Mouse (Mus musculus) liver, embryonic 12.5 days (tissue): ENCODE measurements around the gene Tdrd6. TPM values are rescaled to one million over a fixed set of nuclear protein-coding genes. Genes with fewer than 3 reads are reported as not detected.
A peak's percentile ranks its signal among the peaks of the same experiment; 100 is the strongest.

Source experiments
- ATAC-seq: fragments of 200-750 bp; cut with Nextera tagmentation; 2 replicates; pipeline ENCODE4 v1.8.0; 2017; ENCODE audit warnings: moderate number of reproducible peaks, mild to moderate bottlenecking, moderate library complexity
- H3K27ac ChIP-seq: fragments of 300-500 bp; sonication (generic); 2 replicates; pipeline ENCODE4 v1.5.1; 2016; ENCODE audit warnings: mild to moderate bottlenecking
- H3K27me3 ChIP-seq: fragments of 300-500 bp; sonication (generic); replicated peaks from 2 replicates; pipeline ENCODE4 v1.6.1; 2016; ENCODE audit warnings: mild to moderate bottlenecking, moderate library complexity
- H3K36me3 ChIP-seq: fragments of 300-500 bp; sonication (generic); 2 replicates; pipeline ENCODE4 v1.6.1; 2016; ENCODE audit warnings: mild to moderate bottlenecking, moderate library complexity
- H3K4me1 ChIP-seq: fragments of 300-500 bp; sonication (generic); 2 replicates; pipeline ENCODE4 v1.6.1; 2016
- H3K4me2 ChIP-seq: fragments of 300-500 bp; sonication (generic); 2 replicates; pipeline ENCODE4 v1.6.1; 2016; ENCODE audit warnings: mild to moderate bottlenecking, moderate library complexity
- H3K4me3 ChIP-seq: fragments of 300-500 bp; sonication (generic); 2 replicates; pipeline ENCODE4 v1.5.1; 2016; ENCODE audit warnings: mild to moderate bottlenecking, moderate library complexity
- H3K9ac ChIP-seq: fragments of 300-500 bp; sonication (generic); 2 replicates; pipeline ENCODE4 v1.6.1; 2016; ENCODE audit warnings: mild to moderate bottlenecking, moderate library complexity
- H3K9me3 ChIP-seq: fragments of 300-500 bp; sonication (generic); replicated peaks from 2 replicates; pipeline ENCODE4 v1.6.1; 2016; ENCODE audit warnings: mild to moderate bottlenecking, moderate library complexity
- WGBS: fragments of 180-500 bp; shearing (Covaris S2); methylation state at CpG from one replicate; pipeline ENCODE4 v1.1.7; 2016; ENCODE audit not compliant: insufficient replicate concordance; 5-methylcytosine and 5-hydroxymethylcytosine counted together
- polyA plus RNA-seq: library from polyadenylated mRNA; unstranded; fragments of >200 nt; fragmentation: Nextera tagmentation; extraction: Ambion mirVana; gene quantifications from 2 replicates; pipeline ENCODE4 v1.2.1, GENCODE M21; 2016

The Tdrd6 gene
- not detected in 2 replicates for polyA plus RNA-seq

DNA sequence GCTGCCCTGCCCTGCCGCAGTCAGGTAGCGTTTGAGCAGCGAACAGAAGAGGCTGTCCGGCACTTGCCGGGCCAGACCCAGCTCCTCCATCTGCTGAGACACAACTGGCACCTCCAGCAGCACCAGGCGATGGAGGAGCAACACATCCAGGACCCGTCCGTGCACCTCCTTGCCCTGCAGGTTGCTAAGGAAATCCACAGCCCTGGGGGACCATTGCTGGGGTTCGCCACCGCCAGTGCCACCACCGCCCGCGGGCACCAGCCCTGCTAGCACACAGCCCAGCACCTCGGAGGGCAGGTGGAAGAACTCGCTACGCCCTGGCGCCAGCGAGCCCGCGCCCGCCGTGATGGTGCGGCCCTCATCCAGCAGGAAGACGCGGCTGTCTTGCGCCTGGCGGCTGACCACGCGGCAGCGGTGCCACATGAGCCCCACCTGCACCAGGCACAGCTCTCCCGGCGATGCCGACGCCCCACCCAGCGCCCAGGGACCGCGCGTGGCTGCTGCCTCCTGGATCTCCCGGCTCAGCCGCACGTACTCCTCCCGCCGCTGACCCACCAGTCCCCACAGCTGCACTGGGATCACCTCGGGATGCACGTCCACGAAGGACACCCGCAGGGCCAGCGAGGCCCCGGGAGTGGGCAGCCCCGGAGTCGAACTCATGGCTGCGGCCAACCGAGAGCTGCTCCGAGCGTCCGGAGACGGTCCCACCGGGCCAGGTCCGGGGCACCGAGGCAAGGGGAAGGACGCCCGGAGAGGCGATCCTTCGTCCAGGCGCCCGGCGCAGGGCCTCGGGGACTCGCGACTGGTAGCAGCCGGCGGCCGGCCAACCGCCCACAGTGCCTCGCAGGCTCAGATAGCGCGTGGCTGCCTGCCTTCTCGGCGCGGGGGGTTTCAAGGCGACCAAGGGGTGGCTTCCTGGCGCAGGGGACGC is at the start of gene Tdrd6:
Tdrd6 (minus strand) TSS at position 804 of the 931 bp plus-strand sequence.
- Histone ChIP-seq H3K4me1 (peaks cover 8% of the 10 kb centered on the region), H3K27me3 (peaks cover 63% of the 10 kb centered on the region), H3K27ac (no peak within 1 kb of the TSS), H3K9ac (no peak within 1 kb of the TSS), H3K36me3 (no peaks in the 10 kb centered on the region), H3K4me3 (peak within 1 kb of the TSS; percentile 35), H3K9me3 (no peaks in the 10 kb centered on the region), H3K4me2 (peak within 1 kb of the TSS; percentile 56)
- WGBS = 7% methylated on average over 81 of the region's 83 CpGs
- ATAC-seq = no peak

DNA sequence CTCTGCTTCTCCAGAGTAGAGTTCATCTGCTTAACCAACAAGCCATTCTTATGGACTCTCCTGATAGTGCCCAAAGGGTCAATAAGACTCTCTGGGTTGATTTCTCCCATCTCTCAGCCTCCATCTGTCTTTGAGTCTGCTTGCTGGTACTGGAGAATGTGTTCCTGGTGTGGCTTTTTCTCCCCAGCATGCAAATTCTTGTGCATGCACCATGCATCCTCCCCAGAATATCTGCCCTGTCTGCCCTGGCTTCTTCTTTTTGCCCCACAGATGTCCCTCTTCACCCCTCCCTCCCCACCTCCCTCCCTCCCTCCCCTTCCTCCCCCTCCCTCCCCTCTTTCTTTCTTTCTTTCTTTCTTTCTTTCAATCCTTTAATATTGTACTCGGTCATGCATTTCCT is 47.2 kb upstream of the Tdrd6 start:
- Histone ChIP-seq H3K9me3 (no peaks in the 10 kb centered on the region), H3K4me3 (no peak overlapping the region), H3K36me3 (no peaks in the 10 kb centered on the region), H3K27me3 (no peaks in the 10 kb centered on the region), H3K27ac (no peak overlapping the region), H3K4me2 (no peak overlapping the region), H3K4me1 (peaks cover 3% of the 10 kb centered on the region; the same call in 1 of the 2 replicates), H3K9ac (no peak overlapping the region)
- 60% methylated on average over 1 of the region's 1 CpGs for WGBS
- no peak for ATAC-seq

DNA sequence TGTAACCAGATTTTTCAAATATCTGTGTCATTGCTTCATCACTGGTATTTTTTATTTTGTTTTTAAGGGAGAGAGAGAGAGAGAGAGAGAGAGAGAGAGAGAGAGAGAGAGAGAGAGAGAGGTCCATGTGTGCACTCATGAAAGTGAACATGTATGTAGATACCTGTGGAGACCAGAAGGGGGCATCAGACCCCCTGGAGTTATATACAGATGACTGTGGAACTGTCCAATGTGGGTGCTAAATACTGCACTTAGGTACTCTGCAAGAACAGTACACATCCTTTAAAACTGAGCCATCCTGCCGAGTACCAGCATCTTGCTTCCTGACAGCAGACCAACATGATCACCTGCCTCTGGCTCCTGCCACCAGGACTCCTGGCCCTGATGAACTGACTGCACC is 46.1 kb upstream of the Tdrd6 start:
- H3K27me3 ChIP-seq = no peaks in the 10 kb centered on the region
- H3K27ac ChIP-seq = no peak overlapping the region
- 61% methylated on average over 1 of the region's 1 CpGs for WGBS
- no peak for ATAC-seq
- no peaks in the 10 kb centered on the region for H3K36me3 ChIP-seq
- no peaks in the 10 kb centered on the region for H3K9me3 ChIP-seq
- H3K9ac ChIP-seq = no peak overlapping the region
- H3K4me3 ChIP-seq = no peak overlapping the region
- H3K4me1 ChIP-seq = peaks cover 3% of the 10 kb centered on the region; the same call in 1 of the 2 replicates
- H3K4me2 ChIP-seq = no peak overlapping the region

DNA sequence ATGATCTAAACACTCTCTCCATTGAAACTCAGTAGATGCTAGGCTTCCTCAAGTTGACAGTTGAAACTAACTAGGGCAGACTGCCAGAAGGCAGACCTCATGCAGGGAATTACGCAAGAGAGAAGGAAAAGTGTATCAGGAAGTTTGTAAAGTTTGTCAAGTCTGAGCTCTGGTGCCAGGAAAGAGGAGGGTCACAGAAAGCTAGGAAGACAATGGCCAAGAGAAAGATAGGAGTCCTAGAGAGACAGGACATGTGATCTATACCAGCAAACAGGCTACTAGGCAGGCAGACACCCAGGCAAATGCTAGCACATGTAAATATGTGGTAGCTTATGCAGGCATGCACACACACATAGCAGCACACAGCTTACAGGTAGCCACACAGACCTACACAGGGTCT is 45.1 kb upstream of the Tdrd6 start:
- Histone ChIP-seq H3K36me3 (no peaks in the 10 kb centered on the region), H3K9ac (no peak overlapping the region), H3K4me3 (no peak overlapping the region), H3K4me1 (peaks cover 3% of the 10 kb centered on the region; the same call in 1 of the 2 replicates), H3K4me2 (no peak overlapping the region), H3K27ac (no peak overlapping the region), H3K27me3 (no peaks in the 10 kb centered on the region), H3K9me3 (no peaks in the 10 kb centered on the region)
- no peak for ATAC-seq
- 44% methylated on average over 1 of the region's 1 CpGs for WGBS

DNA sequence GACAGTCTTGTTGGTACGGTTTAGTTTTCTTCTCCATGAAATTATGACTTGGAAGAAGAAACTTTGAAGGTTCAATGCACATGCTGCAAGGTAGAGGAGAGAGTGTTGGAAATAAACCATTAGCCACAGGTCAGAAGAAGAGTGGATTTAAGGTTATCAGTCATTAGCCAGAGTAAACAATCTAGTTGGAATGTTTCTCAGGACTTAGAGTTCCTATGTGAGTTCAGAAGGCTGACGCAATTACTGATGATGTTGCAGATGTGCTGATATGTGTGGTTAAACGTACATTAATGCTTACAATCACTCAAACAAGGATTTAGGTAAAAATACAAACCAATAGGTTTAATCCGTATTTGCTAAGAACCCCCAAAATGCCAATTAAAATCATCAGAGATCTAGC is 41.8 kb upstream of the Tdrd6 start:
- no peak overlapping the region for H3K27ac ChIP-seq
- ATAC-seq = no peak

DNA sequence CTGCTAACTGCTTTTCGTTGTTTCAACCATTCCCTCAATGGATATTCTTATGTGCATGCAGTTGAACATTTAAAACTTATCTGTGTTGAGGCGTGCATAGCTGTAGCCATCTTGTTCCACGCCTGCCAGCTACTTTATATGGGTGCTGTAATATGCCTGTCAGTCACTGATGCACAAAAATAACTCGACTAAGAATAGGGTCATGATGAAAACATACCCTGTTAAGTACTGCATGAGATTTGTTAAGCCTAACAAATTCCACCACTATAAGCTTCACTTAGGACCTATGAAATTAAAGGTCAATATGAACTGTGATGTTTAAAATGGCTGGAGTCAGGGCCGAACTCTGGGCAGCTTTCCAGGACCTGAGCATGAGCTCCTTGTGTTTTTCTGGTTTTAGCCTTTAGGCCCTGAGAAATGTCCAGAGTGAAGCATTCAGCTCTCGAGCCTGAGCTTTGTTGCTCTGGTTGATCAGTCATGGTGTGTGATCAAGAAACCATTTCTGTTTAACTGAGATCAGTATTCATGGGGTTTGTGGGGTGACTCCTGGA is 39.1 kb upstream of the Tdrd6 start:
- no peak overlapping the region for H3K9ac ChIP-seq
- no peaks in the 10 kb centered on the region for H3K9me3 ChIP-seq
- WGBS = 61% methylated on average over 6 of the region's 6 CpGs
- no peak overlapping the region for H3K4me3 ChIP-seq
- peaks cover 14% of the 10 kb centered on the region; the same call in 1 of the 2 replicates for H3K27me3 ChIP-seq
- no peak overlapping the region for H3K4me2 ChIP-seq
- H3K36me3 ChIP-seq = no peaks in the 10 kb centered on the region
- no peak overlapping the region for H3K27ac ChIP-seq
- ATAC-seq = no peak
- H3K4me1 ChIP-seq = peaks cover 15% of the 10 kb centered on the region

More for the DNA sequence above, 41.8 kb upstream of the Tdrd6 start:
- Histone ChIP-seq H3K9ac (no peak overlapping the region), H3K4me3 (no peak overlapping the region), H3K9me3 (no peaks in the 10 kb centered on the region), H3K27me3 (peaks cover 7% of the 10 kb centered on the region; the same call in 1 of the 2 replicates), H3K4me2 (no peak overlapping the region), H3K36me3 (no peaks in the 10 kb centered on the region), H3K4me1 (peaks cover 8% of the 10 kb centered on the region)
- 45% methylated on average over 4 of the region's 4 CpGs for WGBS

DNA sequence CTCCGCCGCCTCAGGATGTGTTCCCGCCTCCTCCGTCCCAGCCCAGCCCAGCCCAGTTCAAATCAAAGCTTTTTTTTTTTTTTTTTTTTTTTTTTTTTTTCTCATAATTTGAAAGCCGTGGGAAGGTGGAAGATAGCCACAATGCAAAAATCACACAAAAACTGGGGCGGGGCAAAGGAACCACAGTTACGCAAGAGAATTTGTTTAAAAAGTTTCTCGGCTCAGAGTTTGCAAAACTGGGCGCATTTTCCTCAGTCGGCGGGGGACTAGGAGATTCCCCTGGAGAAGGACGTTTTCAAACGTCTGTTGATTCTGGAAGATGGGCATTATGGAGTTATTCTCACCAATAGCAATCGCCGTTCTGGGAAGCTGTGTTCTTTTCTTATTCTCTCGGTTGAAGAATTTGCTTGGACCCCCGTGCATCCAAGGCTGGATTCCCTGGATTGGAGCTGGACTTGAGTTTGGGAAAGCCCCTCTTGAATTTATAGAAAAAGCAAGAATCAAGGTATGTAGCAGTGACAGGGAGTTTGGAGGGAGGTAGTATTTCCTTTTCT is 37.3 kb upstream of the Tdrd6 start, which contains the start of gene Cyp39a1:
Cyp39a1 (plus strand) TSS at position 136 of the 554 bp plus-strand sequence.
- Histone ChIP-seq H3K27me3 (peaks cover 14% of the 10 kb centered on the region; the same call in 1 of the 2 replicates), H3K9me3 (no peaks in the 10 kb centered on the region), H3K9ac (peak within 1 kb of the TSS; percentile 67), H3K27ac (no peak within 1 kb of the TSS), H3K4me1 (peaks cover 15% of the 10 kb centered on the region), H3K36me3 (no peaks in the 10 kb centered on the region), H3K4me2 (peak within 1 kb of the TSS; percentile 90), H3K4me3 (peak within 1 kb of the TSS; percentile 69)
- under 1% methylated on average over 17 of the region's 17 CpGs for WGBS
- ATAC-seq = no peak

DNA sequence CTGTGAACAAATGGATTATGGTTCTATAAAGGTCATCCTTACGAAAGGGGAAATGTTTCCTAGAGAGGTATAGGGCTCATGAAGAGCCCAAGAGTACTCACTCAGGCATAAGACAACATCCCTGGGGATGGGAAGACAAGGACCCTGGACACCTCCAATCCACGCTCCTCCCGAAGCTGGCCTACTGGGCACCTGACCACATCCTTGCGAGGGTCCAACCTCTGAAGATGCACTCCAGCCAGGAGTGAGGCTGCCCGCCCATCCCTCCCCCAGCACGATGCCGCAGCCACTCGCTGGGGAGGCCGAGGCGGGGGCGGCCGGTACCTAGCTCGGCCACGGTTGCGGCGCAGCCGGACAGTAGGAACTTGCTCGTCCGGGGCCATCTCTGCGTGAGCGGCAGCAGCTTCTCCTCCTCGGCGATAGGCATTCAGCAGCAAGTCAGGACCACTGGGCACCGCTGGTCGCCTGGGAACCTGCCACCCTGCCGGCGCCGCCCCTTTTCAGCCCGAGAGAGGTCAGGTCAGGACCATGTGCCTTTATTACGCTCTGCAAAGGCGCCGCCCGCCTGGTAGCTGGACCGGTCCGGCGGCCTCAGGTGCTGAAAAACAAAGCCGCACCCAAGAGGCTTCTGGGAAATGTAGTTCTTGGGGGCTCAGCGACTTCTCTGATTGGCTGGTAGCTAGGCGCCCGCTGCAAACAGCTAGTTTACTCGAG is 36.6 kb upstream of the Tdrd6 start, which contains the start of gene Slc25a27:
Slc25a27 (minus strand) TSS at position 639 of the 714 bp plus-strand sequence.
- Histone ChIP-seq H3K27me3 (peaks cover 14% of the 10 kb centered on the region; the same call in 1 of the 2 replicates), H3K9me3 (no peaks in the 10 kb centered on the region), H3K36me3 (no peaks in the 10 kb centered on the region), H3K4me2 (peak within 1 kb of the TSS; percentile 90), H3K4me3 (peak within 1 kb of the TSS; percentile 69), H3K27ac (no peak within 1 kb of the TSS), H3K4me1 (peaks cover 15% of the 10 kb centered on the region), H3K9ac (peak within 1 kb of the TSS; percentile 67)
- ATAC-seq = peak; percentile 93
- WGBS = 5% methylated on average over 40 of the region's 41 CpGs

DNA sequence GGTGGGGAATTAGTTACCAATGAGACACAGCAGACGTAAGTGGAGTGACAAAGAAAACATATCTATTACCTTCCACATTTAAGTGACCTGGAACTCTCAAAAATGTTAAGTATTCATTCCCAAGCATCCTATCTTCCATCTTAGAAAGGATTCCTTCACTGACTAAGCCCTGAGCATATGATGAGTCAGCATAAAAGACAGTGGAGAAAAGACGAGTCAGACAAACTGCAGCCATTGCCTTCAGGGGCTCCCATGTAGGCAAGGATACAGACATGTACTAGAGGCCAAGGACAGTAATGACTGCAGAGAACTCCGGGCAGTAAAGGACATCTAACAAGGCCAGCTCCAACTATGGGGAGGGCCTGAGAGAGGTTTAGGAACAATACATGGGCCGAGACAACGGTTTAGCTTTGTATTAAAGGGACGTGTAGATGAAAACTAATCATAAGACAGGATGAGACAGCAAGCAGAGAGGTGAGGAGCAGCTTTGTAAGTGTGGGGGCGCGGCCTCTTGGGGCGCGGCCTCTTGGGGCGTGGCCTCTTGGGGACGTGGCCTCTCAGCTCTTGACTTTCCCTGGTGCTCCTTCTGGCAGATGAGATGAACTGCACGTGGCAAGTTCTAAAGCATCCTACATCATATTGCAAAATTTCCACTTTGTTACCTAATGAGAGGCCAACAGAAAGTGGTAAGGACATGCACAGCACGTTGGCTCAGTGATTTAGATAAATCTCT is 21.4 kb upstream of the Tdrd6 start:
- Histone ChIP-seq H3K27me3 (no peaks in the 10 kb centered on the region), H3K36me3 (no peaks in the 10 kb centered on the region), H3K4me1 (no peaks in the 10 kb centered on the region), H3K4me3 (no peak overlapping the region), H3K4me2 (no peak overlapping the region), H3K27ac (no peak overlapping the region), H3K9ac (no peak overlapping the region), H3K9me3 (no peaks in the 10 kb centered on the region)
- 59% methylated on average over 14 of the region's 14 CpGs for WGBS
- peak; percentile 49; the same call in 1 of the 2 replicates for ATAC-seq

DNA sequence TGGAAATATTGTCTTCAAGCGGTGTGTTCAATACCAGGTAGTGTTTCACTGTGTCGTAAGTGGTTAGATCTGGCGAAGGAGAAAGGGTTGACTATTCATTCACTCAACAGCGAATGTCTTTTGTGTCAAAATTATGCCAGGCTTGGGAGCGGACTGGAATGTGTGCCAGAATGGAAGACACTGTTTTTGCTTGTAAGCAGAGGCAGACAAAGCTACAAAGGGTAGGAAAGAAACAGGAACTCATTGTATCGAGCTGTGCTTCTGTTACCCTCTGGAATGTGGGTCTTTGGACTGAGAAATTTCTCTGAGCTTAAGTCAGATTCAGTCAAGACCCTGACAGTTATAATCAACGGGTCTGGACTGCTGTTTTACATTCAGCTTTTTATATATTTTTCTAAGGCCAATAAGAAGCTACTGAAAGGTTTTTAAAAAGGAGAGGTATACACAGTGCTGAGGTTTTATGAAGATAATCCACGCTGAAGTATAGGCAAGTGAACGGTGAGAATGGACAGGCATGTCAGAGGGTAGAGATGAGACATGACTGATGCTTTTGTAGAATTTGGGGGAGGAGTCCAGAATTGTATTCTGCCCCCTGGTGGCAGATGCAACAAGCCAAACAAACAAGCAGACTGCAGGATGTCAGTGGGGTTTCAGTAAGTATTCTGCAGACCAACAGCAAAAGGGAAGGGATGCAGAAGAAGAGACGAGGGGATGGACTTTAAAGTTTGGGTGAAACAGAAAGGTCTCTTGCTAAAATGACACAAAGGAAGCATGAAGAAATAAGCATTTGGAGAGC is 19.7 kb upstream of the Tdrd6 start:
- no peaks in the 10 kb centered on the region for H3K9me3 ChIP-seq
- H3K4me3 ChIP-seq = no peak overlapping the region
- H3K9ac ChIP-seq = no peak overlapping the region
- H3K36me3 ChIP-seq = no peaks in the 10 kb centered on the region
- H3K27ac ChIP-seq = no peak overlapping the region
- no peak overlapping the region for H3K4me2 ChIP-seq
- WGBS = 64% methylated on average over 10 of the region's 10 CpGs
- no peaks in the 10 kb centered on the region for H3K27me3 ChIP-seq
- H3K4me1 ChIP-seq = no peaks in the 10 kb centered on the region
- ATAC-seq = no peak
